In genomic region chr9:85466671-85467070, GRCm38 (mm10) we compare ENCODE assay signal across 16 mouse cellular contexts.
A peak's percentile ranks its signal among the peaks of the same experiment; 100 is the strongest.
DNase-seq lines count a peak whose midpoint lies in the region; TF ChIP-seq lines count a peak whose summit lies in the region.
"Had no signal": no experiment of that assay in that cellular context is flagged by ENCODE, and none has a peak within 500 bp of the region (broad histone marks: within the 10 kb centered on the region; RNA-seq: fewer than 3 reads in every experiment).

No protein-coding gene starts in this region.

- no peak overlapping the region for H3K4me3 ChIP-seq in myocyte

- DNase-seq in urinary bladder, postnatal 4 days (ENCODE audit: low spot score in 2 of 2): no peak
- DNase-seq: adrenal gland, adult 2 months; adrenal gland, adult 8-10 months; adrenal gland, postnatal 10 days; adrenal gland, postnatal 14 days; adrenal gland, postnatal 25 days; adrenal gland, postnatal 36 days; B cell, adult 2 months; cerebellum, adult 11 months; cerebellum, adult 11-12 months; cerebellum, adult 18-20 months; cerebellum, adult 2 months had no signal

- no peak overlapping the region for H3ac ChIP-seq in myocyte (ENCODE audit: control insufficient read depth, insufficient read length)

- H3K4me2 ChIP-seq in myocyte (ENCODE audit: low read depth): no peak overlapping the region

- no peaks in the 10 kb centered on the region for H3K79me2 ChIP-seq in myocyte (ENCODE audit: control insufficient read depth, insufficient read depth)

- H3K27me3 ChIP-seq in myocyte (ENCODE audit: control insufficient read depth, insufficient read depth, insufficient read length): no peaks in the 10 kb centered on the region
- H3K27me3 ChIP-seq: CH12.LX, Patski had no signal

- H3K36me3 ChIP-seq in myocyte (ENCODE audit: control insufficient read depth, insufficient read depth): no peaks in the 10 kb centered on the region
- H3K36me3 ChIP-seq: G1E had no signal

- no peak for TF ChIP-seq POLR2A in myocyte (IDR thresholded peaks at IDR 0.05; ENCODE audit: insufficient read length, low read depth)

TF ChIP-seq in myocyte, 11 proteins besides CTCF, POLR2A, EP300 and RAD21:
- no peak for TF ChIP-seq MAX (IDR thresholded peaks at IDR 0.05; ENCODE audit: low read depth)
- TF ChIP-seq MYOG (IDR thresholded peaks at IDR 0.05; ENCODE audit: control insufficient read depth in 1 of 3, insufficient read depth in 1 of 3, insufficient read length in 2 of 3, low read depth in 2 of 3): peak in 1 of 3 experiments; percentile 45
- TF ChIP-seq MYOD1 (IDR thresholded peaks at IDR 0.05; ENCODE audit: control insufficient read depth in 1 of 3, insufficient read length in 2 of 3, low read depth in 2 of 3): peak in 2 of 3 experiments; percentile 56 to 74
TF ChIP-seq in myocyte: peak in this region for 2.
